Comparison of ENCODE assay signal across 15 mouse cellular contexts in the genomic region with DNA sequence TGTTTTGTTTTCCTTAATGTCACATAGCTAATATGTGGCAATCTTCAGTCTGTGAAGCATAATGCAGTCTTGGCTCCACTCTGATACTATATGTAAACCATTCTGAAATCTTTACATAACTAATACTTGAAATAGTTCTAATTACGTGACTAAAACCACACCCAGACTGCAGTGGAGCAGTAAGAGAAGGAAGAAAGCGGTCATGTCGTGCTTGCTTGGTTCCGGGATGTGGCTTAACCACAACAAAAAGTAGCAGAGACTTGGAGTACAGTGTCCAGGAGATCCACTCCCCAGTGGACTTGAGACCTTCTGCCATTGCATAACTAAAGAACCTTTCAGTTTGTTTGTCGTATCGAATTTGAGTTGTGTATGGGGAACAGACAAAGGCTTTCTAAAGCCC. TPM values are rescaled to one million over a fixed set of nuclear protein-coding genes. Genes with fewer than 3 reads are reported as not detected.
DNase-seq lines count a peak whose midpoint lies in the region; ATAC-seq and TF ChIP-seq lines count a peak whose summit lies in the region.
"Had no signal": no experiment of that assay in that cellular context is flagged by ENCODE, and none has a peak within 500 bp of the region (broad histone marks: within the 10 kb centered on the region; RNA-seq: fewer than 3 reads in every experiment).

No protein-coding gene starts in this region.

- ATAC-seq in embryonic facial prominence, embryonic 14.5 days (ENCODE audit: low read depth) = peak; percentile 30; the same call in 1 of the 2 replicates
- no peak for ATAC-seq in liver, embryonic 14.5 days (ENCODE audit: insufficient read depth)
- ATAC-seq in neutrophil, adult 5-6 weeks (ENCODE audit: extremely low read depth, insufficient number of reproducible peaks, low FRiP score, poor library complexity, severe bottlenecking) = peak; percentile 51; the same call in 1 of the 2 replicates
- ATAC-seq: forebrain, postnatal 0 days had no signal

- no peak for TF ChIP-seq EP300 in liver, embryonic 14.5 days (IDR thresholded peaks at IDR 0.05; ENCODE audit: low read depth)

- H3K4me3 ChIP-seq in embryonic facial prominence, embryonic 14.5 days (ENCODE audit: low read depth, low read length) = no peak overlapping the region
- no peak overlapping the region for H3K4me3 ChIP-seq in embryonic facial prominence, embryonic 10.5 days
- no peak overlapping the region for H3K4me3 ChIP-seq in liver, embryonic 14.5 days (ENCODE audit: insufficient read depth in 1 of 2, low read depth in 2 of 2, low read length in 2 of 2)
- H3K4me3 ChIP-seq: stomach, embryonic 15.5 days had no signal

- TF ChIP-seq CTCF in liver, embryonic 14.5 days (IDR thresholded peaks at IDR 0.05; ENCODE audit: low read depth) = no peak

- H3K9me3 ChIP-seq in embryonic facial prominence, embryonic 14.5 days (ENCODE audit: control insufficient read depth, low read length) = no peaks in the 10 kb centered on the region
- H3K9me3 ChIP-seq in embryonic facial prominence, embryonic 10.5 days = no peaks in the 10 kb centered on the region
- H3K9me3 ChIP-seq in liver, embryonic 14.5 days (ENCODE audit: control insufficient read depth, low read length) = no peaks in the 10 kb centered on the region
- H3K9me3 ChIP-seq: G1E; stomach, embryonic 15.5 days had no signal

- no peaks in the 10 kb centered on the region for H3K36me3 ChIP-seq in embryonic facial prominence, embryonic 14.5 days (ENCODE audit: control insufficient read depth, insufficient read depth, low read length)
- H3K36me3 ChIP-seq in embryonic facial prominence, embryonic 10.5 days (replicated peaks) = no peaks in the 10 kb centered on the region; the same call in 1 of the 2 replicates
- no peaks in the 10 kb centered on the region for H3K36me3 ChIP-seq in liver, embryonic 14.5 days (replicated peaks; ENCODE audit: control insufficient read depth, insufficient read depth, low read depth)
- H3K36me3 ChIP-seq: stomach, embryonic 15.5 days had no signal

- DNase-seq in embryonic facial prominence, embryonic 14.5 days (ENCODE audit: low spot score) = peak; percentile 17
- DNase-seq in embryonic facial prominence, embryonic 10.5 days (ENCODE audit: low spot score) = no peak
- DNase-seq in lung, adult 18-20 months = peak; percentile 26 to 34
- no peak for DNase-seq in lung, postnatal 4 days
- no peak for DNase-seq in liver, embryonic 14.5 days (ENCODE audit: low read depth in 3 of 3, low spot score in 3 of 3)
- DNase-seq in ovary, postnatal 14 days (ENCODE audit: low spot score) = no peak
- no peak for DNase-seq in cerebellum, adult 9-10 months
- DNase-seq: forebrain, postnatal 0 days; lung, embryonic 14.5 days; right cerebral cortex, postnatal 4 days; thymus, postnatal 25 days had no signal

- no peaks in the 10 kb centered on the region for H3K27me3 ChIP-seq in embryonic facial prominence, embryonic 14.5 days (replicated peaks; ENCODE audit: control insufficient read depth, insufficient read depth, low read length)
- H3K27me3 ChIP-seq in embryonic facial prominence, embryonic 10.5 days (replicated peaks; ENCODE audit: low read depth, poor library complexity, severe bottlenecking) = no peaks in the 10 kb centered on the region
- no peaks in the 10 kb centered on the region for H3K27me3 ChIP-seq in liver, embryonic 14.5 days (ENCODE audit: control insufficient read depth, insufficient read depth, low read length)
- H3K27me3 ChIP-seq: stomach, embryonic 15.5 days had no signal

- H3K27ac ChIP-seq in embryonic facial prominence, embryonic 14.5 days (replicated peaks; ENCODE audit: low read depth, low read length) = no peak overlapping the region
- no peak overlapping the region for H3K27ac ChIP-seq in embryonic facial prominence, embryonic 10.5 days (replicated peaks)
- H3K27ac ChIP-seq in liver, embryonic 14.5 days = no peak overlapping the region; the same call in 1 of the 2 replicates
- H3K27ac ChIP-seq: hindbrain, embryonic 14.5 days; stomach, embryonic 15.5 days had no signal

- H3K9ac ChIP-seq in embryonic facial prominence, embryonic 14.5 days (ENCODE audit: low read depth, low read length) = no peak overlapping the region
- no peak overlapping the region for H3K9ac ChIP-seq in liver, embryonic 14.5 days (replicated peaks)
- H3K9ac ChIP-seq: forebrain, postnatal 0 days; hindbrain, embryonic 14.5 days; lung, embryonic 14.5 days; stomach, embryonic 15.5 days had no signal

- no peaks in the 10 kb centered on the region for H3K4me1 ChIP-seq in embryonic facial prominence, embryonic 14.5 days (ENCODE audit: control insufficient read depth, insufficient read depth, low read length)
- H3K4me1 ChIP-seq in embryonic facial prominence, embryonic 10.5 days = peaks cover 9% of the 10 kb centered on the region; the same call in 1 of the 2 replicates
- H3K4me1 ChIP-seq in liver, embryonic 14.5 days (replicated peaks; ENCODE audit: control insufficient read depth in 2 of 2, insufficient read depth in 2 of 2, low read length in 1 of 2) = peaks cover 46 to 54% of the 10 kb centered on the region in 2 experiments
- H3K4me1 ChIP-seq: stomach, embryonic 15.5 days had no signal

- H3K4me2 ChIP-seq in embryonic facial prominence, embryonic 14.5 days (ENCODE audit: low read depth, low read length) = no peak overlapping the region
- H3K4me2 ChIP-seq in liver, embryonic 14.5 days (ENCODE audit: low read depth) = peak overlapping the region; percentile 26
- H3K4me2 ChIP-seq: hindbrain, embryonic 14.5 days; lung, embryonic 14.5 days; stomach, embryonic 15.5 days had no signal

- WGBS in embryonic facial prominence, embryonic 14.5 days = 89% methylated on average over 6 of the region's 6 CpGs
- 88% methylated on average over 6 of the region's 6 CpGs for WGBS in embryonic facial prominence, embryonic 10.5 days
- 49% methylated on average over 6 of the region's 6 CpGs for WGBS in liver, embryonic 14.5 days (ENCODE audit: insufficient replicate concordance)

RNA-seq across cellular contexts. Expression of a gene that starts 7.1 kb away (rescaled TPM):
- polyA plus RNA-seq in embryonic facial prominence, embryonic 14.5 days (2014; fragmentation: Nextera tagmentation; extraction: Ambion mirVana) = 46.5 and 49.0 TPM in 2 replicates
- polyA plus RNA-seq in embryonic facial prominence, embryonic 10.5 days (2016; fragmentation: Nextera tagmentation; extraction: Ambion mirVana) = 45.5 and 48.0 TPM in 2 replicates
- polyA plus RNA-seq in liver, embryonic 14.5 days (2012; rRNA removed) = 17.3 and 22.4 TPM in 2 replicates
- polyA plus RNA-seq in liver, embryonic 14.5 days (2014; fragmentation: Nextera tagmentation; extraction: Ambion mirVana) = 36.6 and 41.3 TPM in 2 replicates
- 8.1 and 8.3 TPM in 2 replicates for total RNA-seq in neutrophil, adult 5-6 weeks (2017)

RNA-seq across cellular contexts. Expression of a gene that starts 7.2 kb away (rescaled TPM):
- polyA plus RNA-seq in embryonic facial prominence, embryonic 14.5 days (2014; fragmentation: Nextera tagmentation; extraction: Ambion mirVana) = 25.2 and 28.3 TPM in 2 replicates
- polyA plus RNA-seq in embryonic facial prominence, embryonic 10.5 days (2016; fragmentation: Nextera tagmentation; extraction: Ambion mirVana) = 18.0 and 18.1 TPM in 2 replicates
- 7.4 and 9.6 TPM in 2 replicates for polyA plus RNA-seq in liver, embryonic 14.5 days (2012; rRNA removed)
- 9.7 and 11.2 TPM in 2 replicates for polyA plus RNA-seq in liver, embryonic 14.5 days (2014; fragmentation: Nextera tagmentation; extraction: Ambion mirVana)
- total RNA-seq in neutrophil, adult 5-6 weeks (2017) = 134 and 141 TPM in 2 replicates

RNA-seq across cellular contexts. Expression of a gene that starts 40.9 kb away (rescaled TPM):
- polyA plus RNA-seq in embryonic facial prominence, embryonic 14.5 days (2014; fragmentation: Nextera tagmentation; extraction: Ambion mirVana) = 167 and 176 TPM in 2 replicates
- polyA plus RNA-seq in embryonic facial prominence, embryonic 10.5 days (2016; fragmentation: Nextera tagmentation; extraction: Ambion mirVana) = 207 and 215 TPM in 2 replicates
- 24.1 and 40.2 TPM in 2 replicates for polyA plus RNA-seq in liver, embryonic 14.5 days (2012; rRNA removed)
- 65.7 and 71.0 TPM in 2 replicates for polyA plus RNA-seq in liver, embryonic 14.5 days (2014; fragmentation: Nextera tagmentation; extraction: Ambion mirVana)
- total RNA-seq in neutrophil, adult 5-6 weeks (2017) = 44.3 and 44.7 TPM in 2 replicates

RNA-seq across cellular contexts. Expression of a gene that starts 41.0 kb away (rescaled TPM):
- 16.4 and 17.9 TPM in 2 replicates for polyA plus RNA-seq in embryonic facial prominence, embryonic 14.5 days (2014; fragmentation: Nextera tagmentation; extraction: Ambion mirVana)
- polyA plus RNA-seq in embryonic facial prominence, embryonic 10.5 days (2016; fragmentation: Nextera tagmentation; extraction: Ambion mirVana) = 37.1 and 37.2 TPM in 2 replicates
- polyA plus RNA-seq in liver, embryonic 14.5 days (2012; rRNA removed) = 8.3 and 9.8 TPM in 2 replicates
- polyA plus RNA-seq in liver, embryonic 14.5 days (2014; fragmentation: Nextera tagmentation; extraction: Ambion mirVana) = 9.0 and 10.3 TPM in 2 replicates
- 13.1 and 15.7 TPM in 2 replicates for total RNA-seq in neutrophil, adult 5-6 weeks (2017)

Comparison
In these comparisons a context has a peak if more than half of its experiments do, and no peak if none do; other contexts are left out.
1. DNase-seq: peak in embryonic facial prominence, embryonic 14.5 days (single experiment) and lung, adult 18-20 months (2 of 2); none in embryonic facial prominence, embryonic 10.5 days (single experiment), lung, postnatal 4 days (0 of 2), liver, embryonic 14.5 days (0 of 3), ovary, postnatal 14 days (single experiment) and cerebellum, adult 9-10 months (single experiment).